Mouse (Mus musculus) forebrain, embryonic 14.5 days (tissue): ENCODE measurements at regions not wholly inside any gene's neighbourhood (a gene's known extent, or its start where the extent isn't known, plus 50 kb on each side); places are given as distances from the start of the nearest gene placed in this dataset.
A peak's percentile ranks its signal among the peaks of the same experiment; 100 is the strongest.

Source experiments
- ATAC-seq: fragments of 200-750 bp; cut with Nextera tagmentation; 2 replicates; pipeline ENCODE4 v1.8.0; 2017; ENCODE audit warnings: mild to moderate bottlenecking, moderate library complexity
- DNase-seq: peaks from one replicate; pipeline ENCODE4 v3.0.0-alpha.2; 2015; ENCODE audit warnings: low spot score
- H3K27ac ChIP-seq: fragments of 300-500 bp; sonication (generic); 2 replicates; pipeline ENCODE4 v1.5.1; 2014; ENCODE audit warnings: low read depth, mild to moderate bottlenecking, control low read depth, low read length, moderate library complexity
- H3K27me3 ChIP-seq: fragments of 300-500 bp; sonication (generic); replicated peaks from 2 replicates; pipeline ENCODE4 v1.6.1; 2014; ENCODE audit warnings: low read length, control low read depth, mixed read lengths; ENCODE audit not compliant: control insufficient read depth, insufficient read depth
- H3K36me3 ChIP-seq: fragments of 300-500 bp; sonication (generic); 2 replicates; pipeline ENCODE4 v1.6.1; 2014; ENCODE audit warnings: low read length, control low read depth; ENCODE audit not compliant: control insufficient read depth, insufficient read depth
- H3K4me1 ChIP-seq: fragments of 300-500 bp; sonication (generic); 2 replicates; pipeline ENCODE4 v1.6.1; 2014; ENCODE audit warnings: antibody characterized with exemption, low read length, control low read depth; ENCODE audit not compliant: control insufficient read depth, insufficient read depth
- H3K4me2 ChIP-seq: fragments of 300-500 bp; sonication (generic); 2 replicates; pipeline ENCODE4 v1.6.1; 2014; ENCODE audit warnings: mild to moderate bottlenecking, control low read depth, low read length
- H3K4me3 ChIP-seq: fragments of 300-500 bp; sonication (generic); 2 replicates; pipeline ENCODE4 v1.5.1; 2014; ENCODE audit warnings: low read depth, low read length, control low read depth
- H3K9ac ChIP-seq: fragments of 300-500 bp; sonication (generic); 2 replicates; pipeline ENCODE4 v1.6.1; 2014; ENCODE audit warnings: mild to moderate bottlenecking, low read length, control low read depth, moderate library complexity
- H3K9me3 ChIP-seq: fragments of 300-500 bp; sonication (generic); replicated peaks from 2 replicates; pipeline ENCODE4 v1.6.1; 2016; ENCODE audit warnings: low read length, control low read depth, mixed read lengths; ENCODE audit not compliant: control insufficient read depth
- WGBS: fragments of 180-500 bp; shearing (Covaris S2); extraction: QIAGEN DNeasy Blood & Tissue Kit; methylation state at CpG from one replicate; pipeline ENCODE4 v1.1.7; 2014; 5-methylcytosine and 5-hydroxymethylcytosine counted together

DNA sequence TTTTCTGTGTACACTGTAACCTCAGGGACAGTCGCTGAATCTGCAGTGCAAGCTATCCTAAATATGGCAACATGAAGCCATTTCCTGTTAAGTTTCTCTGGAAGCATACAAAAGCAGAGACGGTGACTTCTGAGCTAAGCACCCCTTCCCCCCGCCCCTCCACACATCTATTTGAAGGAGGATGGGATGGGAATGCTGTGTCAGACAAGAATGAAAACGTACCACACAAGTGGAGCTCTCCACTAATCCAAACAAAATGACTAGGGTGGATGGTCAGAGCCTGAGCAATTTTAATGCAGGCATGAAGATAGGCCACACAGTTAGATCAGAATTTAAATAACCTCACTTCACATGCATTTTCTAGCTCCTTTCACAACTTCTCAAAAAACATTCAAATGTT lies 936.6 kb downstream of the Gsdmc2 start:
- Histone ChIP-seq H3K36me3 (no peaks in the 10 kb centered on the region), H3K4me2 (no peak overlapping the region), H3K4me1 (peaks cover 4% of the 10 kb centered on the region), H3K27ac (no peak overlapping the region), H3K27me3 (no peaks in the 10 kb centered on the region; the same call in 1 of the 2 replicates), H3K9me3 (no peaks in the 10 kb centered on the region), H3K9ac (no peak overlapping the region), H3K4me3 (no peak overlapping the region)
- DNase-seq (no peak), ATAC-seq (no peak)
- 72% methylated on average over 4 of the region's 4 CpGs for WGBS

DNA sequence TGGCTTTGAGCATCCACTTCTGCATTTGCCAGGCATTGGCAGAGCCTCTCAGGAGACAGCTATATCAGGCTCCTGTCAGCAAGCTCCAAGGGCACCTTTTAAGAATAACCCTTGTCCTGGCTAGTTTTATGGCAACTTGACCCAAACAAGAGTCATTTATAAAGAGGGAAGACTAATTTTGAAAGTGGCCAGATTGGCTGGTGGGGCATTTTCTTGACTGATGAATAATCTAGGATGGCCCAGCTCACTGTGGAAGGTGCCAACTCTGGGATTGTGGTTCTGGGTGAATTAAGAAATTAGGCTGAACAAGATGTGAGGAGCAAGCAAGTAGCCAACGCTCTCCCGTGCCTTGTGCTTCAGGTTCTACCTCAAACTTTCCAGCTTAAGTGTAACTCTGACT lies 937.8 kb downstream of the Gsdmc2 start:
- H3K4me1 ChIP-seq, result peaks cover 9% of the 10 kb centered on the region
- ATAC-seq (no peak), DNase-seq (no peak)
- H3K9ac ChIP-seq, result no peak overlapping the region
- no peaks in the 10 kb centered on the region; the same call in 1 of the 2 replicates for H3K27me3 ChIP-seq
- H3K4me3 ChIP-seq, result no peak overlapping the region
- no peak overlapping the region for H3K27ac ChIP-seq
- H3K9me3 ChIP-seq, result no peaks in the 10 kb centered on the region
- 92% methylated on average over 2 of the region's 2 CpGs for WGBS
- H3K36me3 ChIP-seq, result no peaks in the 10 kb centered on the region
- no peak overlapping the region for H3K4me2 ChIP-seq

DNA sequence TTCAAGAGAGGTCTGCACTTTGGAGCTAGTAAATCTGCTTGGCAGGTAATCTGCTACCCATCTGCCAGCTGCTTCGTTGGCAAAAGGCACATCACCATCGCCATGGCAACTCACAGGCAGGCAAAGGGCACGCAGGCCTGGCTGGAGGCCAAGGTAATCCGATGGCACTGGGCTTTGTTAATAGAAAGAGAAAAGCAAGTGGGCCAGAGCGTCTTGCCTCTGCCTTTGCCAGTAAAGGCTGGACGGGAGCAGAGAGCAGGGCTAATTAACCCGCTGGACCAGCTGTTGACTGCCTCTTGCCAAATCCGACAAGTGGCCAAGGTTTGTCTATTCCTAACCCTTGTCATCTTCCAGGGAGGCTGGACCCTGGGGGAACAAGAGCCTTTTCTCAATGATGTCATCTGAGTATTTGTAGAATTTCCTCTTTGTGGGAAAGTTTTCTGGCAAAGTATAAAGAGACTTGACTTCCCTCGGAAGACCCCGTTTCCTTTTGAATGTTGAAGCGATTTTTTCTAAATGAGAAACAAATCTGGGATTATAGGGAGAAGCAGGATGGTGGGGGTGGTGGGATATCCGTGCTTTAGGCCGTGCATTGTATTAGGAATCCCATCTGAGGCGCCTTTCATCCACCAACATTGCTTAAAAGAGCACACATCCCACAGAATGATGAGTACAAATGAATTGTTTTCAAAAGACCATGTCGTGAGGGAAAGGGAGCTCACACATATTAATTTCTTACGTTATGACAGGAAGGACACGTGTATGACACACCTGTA lies 941.7 kb downstream of the Gsdmc2 start:
- peak; percentile 95 for ATAC-seq
- Histone ChIP-seq H3K4me3 (no peak overlapping the region), H3K36me3 (no peaks in the 10 kb centered on the region), H3K9ac (no peak overlapping the region), H3K9me3 (no peaks in the 10 kb centered on the region), H3K4me2 (peak overlapping the region; percentile 12; the same call in 1 of the 2 replicates), H3K4me1 (peaks cover 9% of the 10 kb centered on the region), H3K27ac (no peak overlapping the region), H3K27me3 (no peaks in the 10 kb centered on the region; the same call in 1 of the 2 replicates)
- DNase-seq, result peak; percentile 95
- WGBS, result 7% methylated on average over 17 of the region's 17 CpGs

DNA sequence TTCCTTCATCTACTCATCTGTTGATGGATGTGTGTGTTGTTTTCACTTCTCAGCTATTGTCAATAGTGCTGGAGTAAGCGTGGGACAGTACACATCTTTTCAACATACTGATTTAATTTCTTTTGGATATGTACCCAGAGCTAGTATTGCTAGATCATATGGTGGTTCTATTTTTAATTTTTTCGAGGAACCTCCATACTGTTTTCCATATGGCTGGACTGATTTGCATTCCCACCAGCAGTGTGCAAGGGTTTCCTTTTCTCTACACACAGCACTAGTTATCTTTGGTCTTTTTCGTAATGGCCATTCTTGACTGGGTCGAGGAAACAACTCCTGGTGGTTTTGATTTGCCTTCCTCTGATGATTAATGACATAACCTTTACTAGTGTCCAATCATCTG lies 943.0 kb downstream of the Gsdmc2 start:
- 78% methylated on average over 4 of the region's 4 CpGs for WGBS
- H3K36me3 ChIP-seq, result no peaks in the 10 kb centered on the region
- H3K9me3 ChIP-seq, result no peaks in the 10 kb centered on the region
- H3K27me3 ChIP-seq, result no peaks in the 10 kb centered on the region; the same call in 1 of the 2 replicates
- ATAC-seq (no peak), DNase-seq (peak; percentile 36)
- no peak overlapping the region for H3K9ac ChIP-seq
- peaks cover 9% of the 10 kb centered on the region for H3K4me1 ChIP-seq
- no peak overlapping the region for H3K27ac ChIP-seq
- no peak overlapping the region for H3K4me2 ChIP-seq
- no peak overlapping the region for H3K4me3 ChIP-seq

DNA sequence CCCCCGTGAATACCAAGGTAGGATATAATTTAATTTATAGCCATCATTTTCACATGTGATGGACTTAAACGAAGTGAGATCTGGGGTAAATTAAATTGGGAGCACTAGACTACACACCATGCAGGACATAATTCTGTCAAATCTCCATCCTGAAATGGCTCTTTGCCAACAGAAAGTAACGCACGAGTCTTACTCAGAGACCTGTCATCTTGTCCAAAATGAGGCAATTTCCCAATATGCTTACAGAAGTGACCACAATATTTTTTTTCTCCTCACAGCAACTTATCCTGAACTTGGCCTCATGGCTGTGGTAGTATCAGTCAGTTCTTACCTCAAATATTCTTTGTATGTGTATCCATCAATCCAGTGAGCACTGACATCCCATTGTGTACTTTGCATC lies 955.2 kb downstream of the Gsdmc2 start:
- Histone ChIP-seq H3K36me3 (no peaks in the 10 kb centered on the region), H3K4me3 (no peak overlapping the region), H3K9ac (no peak overlapping the region), H3K27me3 (no peaks in the 10 kb centered on the region), H3K9me3 (no peaks in the 10 kb centered on the region), H3K4me2 (no peak overlapping the region), H3K4me1 (no peaks in the 10 kb centered on the region), H3K27ac (no peak overlapping the region)
- DNase-seq (no peak), ATAC-seq (no peak)
- WGBS, result 89% methylated on average over 4 of the region's 4 CpGs

DNA sequence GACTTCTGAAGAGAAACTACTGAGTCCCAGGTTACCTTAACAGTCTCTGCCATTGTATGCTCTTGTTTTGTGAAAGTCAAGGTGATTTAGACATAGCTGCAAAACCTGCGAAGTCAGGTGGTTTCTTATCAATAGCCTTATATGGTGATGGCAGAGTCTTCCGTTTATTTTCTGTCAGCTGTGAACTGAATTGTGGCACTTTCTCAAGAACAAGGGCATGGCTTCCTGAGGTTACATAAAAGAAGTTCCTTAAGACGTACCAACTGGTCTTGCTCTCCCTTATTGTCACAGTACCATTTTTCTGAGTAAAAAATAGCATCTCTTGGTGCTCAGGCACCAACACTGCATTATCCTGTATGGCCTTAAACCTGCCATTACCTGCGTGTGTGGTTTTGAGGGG lies 959.6 kb downstream of the Gsdmc2 start:
- no peak overlapping the region for H3K4me2 ChIP-seq
- H3K4me3 ChIP-seq, result no peak overlapping the region
- H3K27me3 ChIP-seq, result no peaks in the 10 kb centered on the region
- H3K4me1 ChIP-seq, result no peaks in the 10 kb centered on the region
- DNase-seq (no peak), ATAC-seq (no peak)
- 91% methylated on average over 4 of the region's 4 CpGs for WGBS
- H3K9me3 ChIP-seq, result no peaks in the 10 kb centered on the region
- no peak overlapping the region for H3K27ac ChIP-seq
- no peak overlapping the region for H3K9ac ChIP-seq
- no peaks in the 10 kb centered on the region for H3K36me3 ChIP-seq

DNA sequence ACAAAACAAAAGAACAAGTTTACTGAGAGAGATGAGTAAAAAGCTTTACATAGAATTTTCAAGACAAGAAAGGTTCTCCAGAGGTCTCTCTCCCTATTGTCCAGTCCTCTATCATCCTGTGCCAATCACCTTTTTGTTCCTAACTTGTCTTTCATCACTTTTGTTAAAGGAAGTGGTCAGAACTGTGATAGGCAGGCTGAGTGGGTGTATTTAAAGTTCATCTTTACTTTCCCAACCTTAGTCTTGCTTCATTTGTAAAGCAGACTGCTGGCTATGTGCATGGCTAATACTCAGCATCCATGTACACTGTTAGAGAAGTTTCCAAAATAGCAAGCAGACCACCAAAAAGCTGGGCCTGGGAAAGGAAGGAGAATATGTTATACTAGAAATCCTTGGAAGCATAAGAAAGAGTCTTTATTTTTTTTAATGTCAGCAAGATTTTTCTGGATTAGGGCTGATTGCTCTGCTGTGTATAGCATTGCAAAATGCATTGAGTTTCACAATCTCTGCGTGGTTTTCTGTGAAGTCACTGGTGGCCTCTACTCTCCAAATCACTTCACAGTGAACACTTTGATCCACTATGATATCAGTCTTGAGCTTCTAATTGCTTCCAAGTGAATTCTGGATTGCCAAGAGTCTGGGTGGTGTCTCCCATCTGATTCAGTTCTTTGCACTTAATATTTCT lies 973.8 kb downstream of the Gsdmc2 start:
- no peaks in the 10 kb centered on the region for H3K27me3 ChIP-seq
- no peak overlapping the region for H3K4me3 ChIP-seq
- H3K9me3 ChIP-seq, result no peaks in the 10 kb centered on the region
- no peak overlapping the region for H3K27ac ChIP-seq
- no peaks in the 10 kb centered on the region for H3K4me1 ChIP-seq
- ATAC-seq, result no peak
- H3K36me3 ChIP-seq, result no peaks in the 10 kb centered on the region
- H3K4me2 ChIP-seq, result no peak overlapping the region
- H3K9ac ChIP-seq, result no peak overlapping the region
- DNase-seq, result no peak
- 79% methylated on average over 1 of the region's 1 CpGs for WGBS

DNA sequence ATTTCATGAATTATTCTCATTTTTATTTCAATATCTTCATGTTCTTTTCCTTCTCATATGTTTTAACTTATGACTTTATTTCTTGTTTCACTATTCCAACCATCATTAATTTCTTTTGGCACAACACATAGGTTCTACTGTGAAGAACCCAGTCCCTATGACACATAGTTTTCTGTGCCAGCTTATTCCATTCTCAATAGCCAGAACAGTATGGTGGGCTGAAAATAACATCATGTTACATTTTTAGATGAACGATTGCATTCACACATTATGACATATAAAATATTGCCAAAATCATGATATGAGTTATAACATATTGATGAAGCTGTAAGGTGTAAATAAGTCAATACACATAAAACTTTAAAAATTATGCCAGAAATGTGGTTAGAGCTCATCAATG lies 982.4 kb downstream of the Gsdmc2 start:
- Histone ChIP-seq H3K4me2 (no peak overlapping the region), H3K27me3 (no peaks in the 10 kb centered on the region), H3K36me3 (no peaks in the 10 kb centered on the region), H3K4me1 (no peaks in the 10 kb centered on the region), H3K4me3 (no peak overlapping the region), H3K9me3 (no peaks in the 10 kb centered on the region), H3K9ac (no peak overlapping the region), H3K27ac (no peak overlapping the region)
- DNase-seq, result peak; percentile 64
- peak; percentile 29; the same call in 1 of the 2 replicates for ATAC-seq
- WGBS, result 81% methylated on average over 1 of the region's 1 CpGs

DNA sequence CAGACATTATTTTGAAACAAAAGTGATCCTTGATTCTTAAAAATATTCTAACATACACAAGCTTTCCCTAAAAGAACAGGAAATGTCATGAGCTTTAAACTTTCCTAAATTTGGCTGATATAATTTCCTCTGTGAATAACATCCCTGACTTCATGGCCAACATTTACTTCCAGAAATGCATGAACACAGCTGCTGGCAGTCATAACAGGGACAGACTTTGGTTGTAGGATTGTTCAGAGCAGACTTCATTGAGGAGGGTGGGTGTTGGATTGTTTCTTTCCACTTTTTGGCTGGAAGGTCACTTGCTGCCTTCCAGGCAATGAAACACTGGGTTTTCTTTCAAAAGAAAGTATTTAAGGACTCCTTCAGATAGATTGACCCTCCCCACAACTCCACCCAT lies 983.6 kb downstream of the Gsdmc2 start:
- no peak for ATAC-seq
- Histone ChIP-seq H3K9me3 (no peaks in the 10 kb centered on the region), H3K4me1 (no peaks in the 10 kb centered on the region), H3K4me3 (no peak overlapping the region), H3K36me3 (no peaks in the 10 kb centered on the region), H3K27me3 (no peaks in the 10 kb centered on the region), H3K27ac (no peak overlapping the region), H3K4me2 (no peak overlapping the region), H3K9ac (no peak overlapping the region)
- no peak for DNase-seq
